In genomic region chr10:67789651-67790050, GRCm38 (mm10) we compare ENCODE assay signal across 17 mouse cellular contexts.
"Had no signal": no experiment of that assay in that cellular context is flagged by ENCODE, and none has a peak within 500 bp of the region (broad histone marks: within the 10 kb centered on the region; RNA-seq: fewer than 3 reads in every experiment).

No protein-coding gene starts in this region.

- H3K27ac ChIP-seq: liver, embryonic 13.5 days; liver, embryonic 15.5 days; macrophage; midbrain, embryonic 13.5 days; midbrain, embryonic 15.5 days; neural tube, embryonic 12.5 days; stomach, embryonic 15.5 days; stomach, postnatal 0 days had no signal

- H3K4me2 ChIP-seq: liver, embryonic 13.5 days; liver, embryonic 15.5 days; midbrain, embryonic 11.5 days; midbrain, embryonic 13.5 days; midbrain, embryonic 15.5 days; neural tube, embryonic 12.5 days; stomach, embryonic 15.5 days had no signal

- H3K36me3 ChIP-seq: liver, embryonic 13.5 days; liver, embryonic 15.5 days; midbrain, embryonic 13.5 days; midbrain, embryonic 15.5 days; neural tube, embryonic 12.5 days; stomach, embryonic 15.5 days had no signal

- H3K4me3 ChIP-seq: liver, embryonic 13.5 days; liver, embryonic 15.5 days; megakaryocyte, embryonic 14.5 days; midbrain, embryonic 13.5 days; midbrain, embryonic 15.5 days; neural tube, embryonic 12.5 days; stomach, embryonic 15.5 days had no signal

- H3K27me3 ChIP-seq: liver, embryonic 13.5 days; liver, embryonic 15.5 days; midbrain, embryonic 13.5 days; midbrain, embryonic 15.5 days; neural tube, embryonic 12.5 days; stomach, embryonic 15.5 days had no signal

- DNase-seq: liver, embryonic 13.5 days; liver, postnatal 0 days; lung, postnatal 14 days; right cerebral cortex, postnatal 14 days; thymus, adult 2 months; thymus, postnatal 25 days; thymus, postnatal 4 days had no signal

- H3K4me1 ChIP-seq: liver, embryonic 13.5 days; liver, embryonic 15.5 days; megakaryocyte, embryonic 14.5 days; midbrain, embryonic 13.5 days; midbrain, embryonic 15.5 days; neural tube, embryonic 12.5 days; stomach, embryonic 15.5 days had no signal

- H3K9me3 ChIP-seq: liver, embryonic 13.5 days; liver, embryonic 15.5 days; midbrain, embryonic 13.5 days; midbrain, embryonic 15.5 days; neural tube, embryonic 12.5 days; stomach, embryonic 15.5 days had no signal

- H3K9ac ChIP-seq: liver, embryonic 13.5 days; liver, embryonic 15.5 days; liver, postnatal 0 days; midbrain, embryonic 13.5 days; midbrain, embryonic 15.5 days; neural tube, embryonic 12.5 days; stomach, embryonic 15.5 days had no signal

- ATAC-seq: liver, postnatal 0 days; lung, postnatal 0 days; midbrain, embryonic 13.5 days; midbrain, embryonic 15.5 days had no signal
